ENCODE assay signal across 7 mouse cellular contexts in the genomic region with DNA sequence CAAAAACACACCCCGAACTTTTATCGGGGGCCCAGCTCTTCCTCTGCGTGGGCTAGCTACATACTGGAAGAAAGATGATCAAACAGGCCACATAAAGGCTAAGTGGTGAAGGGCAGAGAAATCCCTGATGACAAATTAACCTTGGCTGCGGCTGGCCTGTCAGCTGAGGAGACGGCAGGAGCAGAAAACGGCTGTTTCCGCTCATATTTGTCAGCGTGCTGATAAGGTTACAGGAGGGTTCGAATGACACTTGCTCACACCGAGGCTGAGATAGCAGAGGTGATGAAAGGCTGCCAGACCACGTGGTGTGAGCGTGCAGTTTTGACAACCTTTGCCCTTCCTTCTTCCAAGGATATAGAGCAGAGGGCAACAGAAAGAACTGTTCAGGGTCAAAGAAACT. TPM values are rescaled to one million over a fixed set of nuclear protein-coding genes. Genes with fewer than 3 reads are reported as not detected.
DNase-seq lines count a peak whose midpoint lies in the region; ATAC-seq lines count a peak whose summit lies in the region.

No protein-coding gene starts in this region.

- no peak overlapping the region for H3K9ac ChIP-seq in hindbrain, embryonic 15.5 days
- H3K9ac ChIP-seq in liver, embryonic 11.5 days (ENCODE audit: low read depth, low read length) = peak overlapping the region; percentile 45

- 42% methylated on average over 12 of the region's 12 CpGs for WGBS in hindbrain, embryonic 15.5 days
- 2% methylated on average over 12 of the region's 12 CpGs for whole genome bisulfite sequencing in liver, embryonic 11.5 days

- no peaks in the 10 kb centered on the region for H3K36me3 ChIP-seq in hindbrain, embryonic 15.5 days
- no peaks in the 10 kb centered on the region for H3K36me3 ChIP-seq in liver, embryonic 11.5 days (ENCODE audit: control insufficient read depth, insufficient read depth, low read length)

- peak; percentile 48; the same call in 1 of the 2 replicates for ATAC-seq in hindbrain, embryonic 15.5 days (ENCODE audit: low FRiP score, low read depth)
- ATAC-seq in liver, embryonic 11.5 days (replicated peaks; ENCODE audit: low FRiP score) = peak; percentile 86
- no peak for ATAC-seq in activated CD4-positive, CD25-positive, alpha-beta regulatory T cell, adult 4 months

- H3K27me3 ChIP-seq in hindbrain, embryonic 15.5 days = no peaks in the 10 kb centered on the region
- 0 out of 2 replicates have a peak, but pooled peaks cover 2% of the 10 kb centered on the region for H3K27me3 ChIP-seq in liver, embryonic 11.5 days (replicated peaks; ENCODE audit: control insufficient read depth, insufficient read depth, low read length)

- no peak overlapping the region for H3K4me2 ChIP-seq in hindbrain, embryonic 15.5 days
- peak overlapping the region; percentile 57 for H3K4me2 ChIP-seq in liver, embryonic 11.5 days

- H3K27ac ChIP-seq in brown adipose tissue, adult 24 weeks (replicated peaks; ENCODE audit: low read depth, low read length) = peak overlapping the region; percentile 57
- H3K27ac ChIP-seq in hindbrain, embryonic 15.5 days (replicated peaks) = no peak overlapping the region
- peak overlapping the region; percentile 82 for H3K27ac ChIP-seq in liver, embryonic 11.5 days (ENCODE audit: low read depth, low read length)

- peaks cover 15% of the 10 kb centered on the region for H3K4me1 ChIP-seq in brown adipose tissue, adult 24 weeks (ENCODE audit: control insufficient read depth, insufficient read depth, insufficient read length, low read length)
- 0 out of 2 replicates have a peak, but pooled peaks cover 14% of the 10 kb centered on the region for H3K4me1 ChIP-seq in hindbrain, embryonic 15.5 days (replicated peaks)
- peaks cover 49% of the 10 kb centered on the region for H3K4me1 ChIP-seq in liver, embryonic 11.5 days (replicated peaks; ENCODE audit: control insufficient read depth, insufficient read depth, low read length)

- H3K9me3 ChIP-seq in hindbrain, embryonic 15.5 days = no peaks in the 10 kb centered on the region
- H3K9me3 ChIP-seq in liver, embryonic 11.5 days (ENCODE audit: control insufficient read depth, low read length) = no peaks in the 10 kb centered on the region

- no peak overlapping the region for H3K4me3 ChIP-seq in brown adipose tissue, adult 24 weeks (ENCODE audit: insufficient read depth, low read depth, low read length)
- no peak overlapping the region for H3K4me3 ChIP-seq in hindbrain, embryonic 15.5 days
- 0 out of 2 replicates have a peak overlapping the region, but pooled peaks have one; percentile 3 for H3K4me3 ChIP-seq in liver, embryonic 11.5 days (ENCODE audit: low read depth, low read length)

- peak; percentile 15 for DNase-seq in T-cell, adult 2 months (ENCODE audit: low spot score)
- DNase-seq in liver, embryonic 11.5 days (ENCODE audit: low spot score) = peak; percentile 56
- peak; percentile 90 for DNase-seq in yolk sac, embryonic 10.5 days (ENCODE audit: low spot score)
- no peak for DNase-seq in urinary bladder, adult 2 months (ENCODE audit: low spot score)

RNA-seq across cellular contexts. Expression of a gene that starts 19.3 kb away (rescaled TPM):
- 2.0 and 4.1 TPM in 2 replicates for polyA plus RNA-seq in brown adipose tissue, adult 24 weeks (2012; ENCODE audit: insufficient read depth, insufficient read length, missing spikeins)
- 5.4 and 7.1 TPM in 2 replicates for polyA plus RNA-seq in hindbrain, embryonic 15.5 days (2015; fragmentation: Nextera tagmentation; extraction: Ambion mirVana)
- polyA plus RNA-seq in liver, embryonic 11.5 days (2014; fragmentation: Nextera tagmentation; extraction: Ambion mirVana) = 7.6 and 11.6 TPM in 2 replicates
- 1 to 10 TPM in 1 of 2 experiments, under 1 TPM in 1; 0.75 to 2.4 TPM for polyA plus RNA-seq in activated CD4-positive, CD25-positive, alpha-beta regulatory T cell, adult 4 months (2017; shearing (Covaris generic))
- polyA plus RNA-seq in urinary bladder, adult 2 months (2012; rRNA removed) = 10.5 and 13.5 TPM in 2 replicates
